Mouse (Mus musculus) retina, embryonic 14.5 days (tissue): ENCODE results near the gene Eif3i.

ENCODE experiments used
- DNase-seq: peaks from one replicate; pipeline ENCODE4 v3.0.0-alpha.2; 2015; ENCODE audit warnings: low spot score

Gene Eif3i

GRCm38 (mm10) chr4:129600233-129601158 is at the start of gene Eif3i, which contains the start of gene Tmem234:
Gene Eif3i, minus strand, starts transcription at chr4:129600648.
Gene Tmem234, plus strand, starts transcription at chr4:129600668.
- peak; percentile 85 for DNase-seq

- no peak for DNase-seq
These were observed 48.2 kb upstream of the Eif3i start for GRCm38 (mm10) chr4:129648656-129649055.

- DNase-seq = no peak
These were observed 44.8 kb upstream of the Eif3i start for GRCm38 (mm10) chr4:129645204-129645603.

- DNase-seq = no peak
These were observed 41.3 kb upstream of the Eif3i start for GRCm38 (mm10) chr4:129641756-129642155.

GRCm38 (mm10) chr4:129640638-129641467 is 40.4 kb upstream of the Eif3i start, which contains the start of gene Txlna:
Gene Txlna, minus strand, starts transcription at chr4:129641065.
- DNase-seq = peak; percentile 98

GRCm38 (mm10) chr4:129640101-129640637 is 39.7 kb upstream of the Eif3i start:
- no peak for DNase-seq

GRCm38 (mm10) chr4:129639221-129639620 is 38.8 kb upstream of the Eif3i start:
- no peak for DNase-seq

- no peak for DNase-seq
These were observed 33.4 kb upstream of the Eif3i start for GRCm38 (mm10) chr4:129633852-129634251.

GRCm38 (mm10) chr4:129631867-129632266 is 31.4 kb upstream of the Eif3i start:
- DNase-seq = no peak

GRCm38 (mm10) chr4:129630944-129631343 is 30.5 kb upstream of the Eif3i start:
- no peak for DNase-seq

- DNase-seq = no peak
These were observed 25.6 kb upstream of the Eif3i start for GRCm38 (mm10) chr4:129626035-129626434.

- DNase-seq = peak; percentile 13
These were observed 25.0 kb upstream of the Eif3i start for GRCm38 (mm10) chr4:129625496-129625895.

GRCm38 (mm10) chr4:129625029-129625370 is 24.6 kb upstream of the Eif3i start:
- DNase-seq = peak; percentile 22

GRCm38 (mm10) chr4:129624281-129625028 is 24.0 kb upstream of the Eif3i start:
- DNase-seq = peak; percentile 81

- DNase-seq = peak; percentile 69
These were observed 23.2 kb upstream of the Eif3i start, which contains the start of gene Ccdc28b for GRCm38 (mm10) chr4:129623681-129624091. Gene Ccdc28b, minus strand, starts transcription at chr4:129623947.

- peak; percentile 20 for DNase-seq
These were observed 22.5 kb upstream of the Eif3i start for GRCm38 (mm10) chr4:129622803-129623535.

- no peak for DNase-seq
These were observed 21.8 kb upstream of the Eif3i start for GRCm38 (mm10) chr4:129622120-129622802.

- no peak for DNase-seq
These were observed 20.9 kb upstream of the Eif3i start for GRCm38 (mm10) chr4:129621283-129621841.

- DNase-seq = no peak
These were observed 20.2 kb upstream of the Eif3i start for GRCm38 (mm10) chr4:129620419-129621282.
